Mouse (Mus musculus) myocyte (in vitro differentiated cells): ENCODE results near the gene Antxrl.

Experiments used
- E2F4 ChIP-seq: IDR thresholded peaks from one replicate; pipeline ENCODE4 v1.6.1; 2011; ENCODE audit warnings: mild to moderate bottlenecking, control low read depth, moderate library complexity; ENCODE audit not compliant: insufficient read depth
- MAX ChIP-seq: IDR thresholded peaks from one replicate; pipeline ENCODE4 v1.6.1; 2011; ENCODE audit warnings: low read depth, mild to moderate bottlenecking, control low read depth
- MYOD1 ChIP-seq, 3 experiments: IDR thresholded peaks; one replicate each; pipeline ENCODE4 v1.6.1; 2011; ENCODE audit warnings: control low read depth in 2 of 3, low read depth in 2 of 3, mild to moderate bottlenecking in 2 of 3, moderate library complexity in 1 of 3; ENCODE audit not compliant: insufficient read length in 2 of 3, control insufficient read depth in 1 of 3
- POLR2A ChIP-seq: IDR thresholded peaks from one replicate; pipeline ENCODE4 v1.6.1; 2011; ENCODE audit warnings: low read depth, mild to moderate bottlenecking, control low read depth, moderate library complexity; ENCODE audit not compliant: insufficient read length

DNA sequence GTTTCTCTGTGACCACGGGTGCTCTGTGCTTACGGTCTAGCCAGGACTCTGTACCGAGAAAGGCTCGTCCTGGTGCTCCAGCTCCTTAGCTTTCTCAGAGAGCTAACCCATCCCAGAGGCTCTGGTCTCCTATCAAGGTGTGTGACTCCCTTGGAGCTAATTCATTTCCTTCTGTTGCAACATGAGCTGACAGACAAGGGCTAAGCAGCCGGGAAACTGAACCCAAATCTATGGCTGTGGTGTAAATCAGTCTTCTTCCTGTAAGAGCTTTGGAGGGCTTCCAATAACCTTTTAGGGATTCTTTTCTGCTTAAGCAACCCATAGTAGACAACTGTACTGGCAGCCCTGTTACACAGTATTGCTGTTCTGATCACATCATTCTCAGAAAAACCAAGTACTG, 50.1 kb downstream of the Antxrl start, which contains the start of gene A630023A22Rik:
- TF ChIP-seq E2F4 (no peak), POLR2A (no peak), MAX (no peak), MYOD1 (IDR thresholded peaks at IDR 0.05; ENCODE audit: control insufficient read depth in 1 of 3, insufficient read length in 2 of 3, low read depth in 2 of 3) (no peak)
